Mouse (Mus musculus) cerebellum, adult 8-10 months (tissue): Measurements from ENCODE around the gene Tex264.

Experiments used
- DNase-seq: peaks from one replicate; pipeline ENCODE4 v3.0.0; 2022

Tex264 gene

GRCm38 (mm10) chr9:106685249-106686101, at the start of gene Tex264:
Gene Tex264 (minus strand): TSS chr9:106685927.
- peak; percentile 82 for DNase-seq

- no peak for DNase-seq
These were observed 48.0 kb upstream of the Tex264 start for GRCm38 (mm10) chr9:106733690-106734089.

- DNase-seq: no peak
These were observed 43.7 kb upstream of the Tex264 start for GRCm38 (mm10) chr9:106729416-106729815.

- DNase-seq: no peak
These were observed 41.2 kb upstream of the Tex264 start for GRCm38 (mm10) chr9:106726891-106727290.

- no peak for DNase-seq
These were observed 39.7 kb upstream of the Tex264 start for GRCm38 (mm10) chr9:106725435-106725834.

GRCm38 (mm10) chr9:106724864-106725263, 39.1 kb upstream of the Tex264 start:
- DNase-seq: no peak

GRCm38 (mm10) chr9:106716729-106717128, 31.0 kb upstream of the Tex264 start:
- no peak for DNase-seq

- DNase-seq: no peak
These were observed 30.5 kb upstream of the Tex264 start for GRCm38 (mm10) chr9:106716232-106716631.

- no peak for DNase-seq
These were observed 26.7 kb upstream of the Tex264 start for GRCm38 (mm10) chr9:106712470-106712869.

- DNase-seq: no peak
These were observed 7.3 kb upstream of the Tex264 start for GRCm38 (mm10) chr9:106692973-106693481.

- no peak for DNase-seq
These were observed 3.1 kb upstream of the Tex264 start for GRCm38 (mm10) chr9:106688834-106689233.

GRCm38 (mm10) chr9:106686983-106687650, 1.4 kb upstream of the Tex264 start:
- DNase-seq: peak; percentile 71

- no peak for DNase-seq
These were observed 844 bp downstream of the Tex264 start for GRCm38 (mm10) chr9:106684918-106685248.

GRCm38 (mm10) chr9:106684093-106684872, 1.4 kb downstream of the Tex264 start:
- no peak for DNase-seq

GRCm38 (mm10) chr9:106681026-106681425, 4.7 kb downstream of the Tex264 start:
- DNase-seq: no peak

GRCm38 (mm10) chr9:106678242-106678641, 7.5 kb downstream of the Tex264 start:
- no peak for DNase-seq

- no peak for DNase-seq
These were observed 8.0 kb downstream of the Tex264 start for GRCm38 (mm10) chr9:106677702-106678101.

GRCm38 (mm10) chr9:106676571-106676970, 9.2 kb downstream of the Tex264 start:
- no peak for DNase-seq

- DNase-seq: no peak
These were observed 9.8 kb downstream of the Tex264 start for GRCm38 (mm10) chr9:106675965-106676364.

- DNase-seq: peak; percentile 85
These were observed 10.2 kb downstream of the Tex264 start for GRCm38 (mm10) chr9:106675480-106675879.

- no peak for DNase-seq
These were observed 11.9 kb downstream of the Tex264 start for GRCm38 (mm10) chr9:106673860-106674259.

- no peak for DNase-seq
These were observed 20.9 kb downstream of the Tex264 start for GRCm38 (mm10) chr9:106664856-106665255.

- no peak for DNase-seq
These were observed 21.3 kb downstream of the Tex264 start for GRCm38 (mm10) chr9:106664433-106664832.
